Mouse (Mus musculus): Measurements from ENCODE around the gene Snx14.

Gene Snx14

GRCm38 (mm10) chr9:88344424-88344823, 94.3 kb downstream of the Snx14 start:
- DNase-seq (ENCODE audit: low read depth, low spot score): no peak

DNA sequence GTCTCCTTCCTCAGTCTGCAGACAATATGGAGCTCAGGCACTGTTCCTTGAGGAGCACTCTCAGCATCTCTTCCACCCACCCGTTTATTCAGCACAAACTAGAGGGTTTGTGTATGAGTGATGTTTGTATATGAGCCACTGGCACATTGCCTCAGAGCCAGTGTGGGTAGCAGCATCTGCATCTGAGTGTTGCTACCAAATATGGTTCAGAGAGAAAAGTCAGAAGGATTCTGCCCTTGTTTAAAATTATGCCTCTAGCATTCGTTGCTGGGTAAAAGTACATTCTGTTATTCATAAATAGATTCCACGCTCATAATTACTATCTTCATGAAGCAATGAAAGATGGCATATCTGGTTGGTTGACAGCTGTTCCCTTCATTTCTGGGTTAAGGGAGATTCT, 96.1 kb downstream of the Snx14 start:
- DNase-seq (ENCODE audit: low read depth, low spot score): no peak

- no peak for DNase-seq (ENCODE audit: low read depth, low spot score)
Observed at GRCm38 (mm10) chr9:88342241-88342640, 96.5 kb downstream of the Snx14 start.

GRCm38 (mm10) chr9:88340819-88341218, 97.9 kb downstream of the Snx14 start:
- no peak for DNase-seq (ENCODE audit: low read depth, low spot score)

DNA sequence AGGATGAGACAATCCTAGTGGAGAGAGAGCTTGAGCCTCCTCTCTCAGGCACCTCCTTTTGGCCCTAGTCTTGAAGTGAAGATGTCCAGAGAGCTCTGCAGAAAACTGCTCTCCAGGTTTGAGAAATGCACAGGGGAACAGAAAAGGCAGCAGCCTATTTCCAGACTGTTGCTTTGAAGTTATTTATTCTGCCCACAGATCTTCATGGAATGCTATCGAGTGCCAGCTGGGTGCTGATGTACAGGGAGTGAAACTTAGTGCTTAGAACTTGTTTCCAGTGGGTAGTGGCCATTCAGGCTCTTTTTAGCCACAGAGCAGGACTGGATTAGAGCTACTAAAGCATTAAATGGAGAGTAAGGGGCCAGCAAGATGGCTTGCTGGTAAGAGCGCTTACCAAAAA, 102.9 kb downstream of the Snx14 start:
- no peak for DNase-seq (ENCODE audit: low read depth, low spot score)

GRCm38 (mm10) chr9:88332447-88332846, 106.3 kb downstream of the Snx14 start:
- no peak for DNase-seq (ENCODE audit: low read depth, low spot score)

- no peak for DNase-seq (ENCODE audit: low read depth, low spot score)
Observed at GRCm38 (mm10) chr9:88330316-88330715, 108.4 kb downstream of the Snx14 start.

DNA sequence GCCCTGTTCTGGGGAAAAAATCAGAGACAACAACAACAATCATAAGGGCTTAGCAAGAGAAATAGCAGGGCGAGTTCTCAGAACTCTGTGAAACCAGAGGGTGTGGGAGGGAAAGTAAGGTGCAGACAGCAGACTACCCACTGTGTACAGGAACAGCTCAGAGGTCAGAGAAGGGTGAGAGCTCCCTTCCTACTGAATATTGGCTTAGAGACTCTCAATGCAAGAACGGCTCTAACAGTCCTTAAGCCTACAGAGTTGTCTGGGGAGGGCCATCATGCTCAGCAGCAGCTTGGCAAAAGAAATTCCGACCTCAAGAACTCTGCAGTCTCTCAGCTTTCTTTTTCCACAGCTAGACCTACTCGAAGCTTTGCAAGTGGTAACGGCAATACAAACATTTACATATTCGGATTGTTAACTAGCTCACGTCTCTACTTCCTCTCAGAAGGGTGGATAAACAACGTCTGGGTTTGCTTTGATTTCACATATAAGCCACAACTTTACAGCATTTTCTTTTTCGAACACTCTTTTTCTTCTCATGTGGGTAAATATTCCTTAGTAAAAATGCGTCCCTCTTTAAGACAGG, 109.5 kb downstream of the Snx14 start:
- DNase-seq (ENCODE audit: low read depth, low spot score): no peak

GRCm38 (mm10) chr9:88328666-88329065, 110.1 kb downstream of the Snx14 start:
- DNase-seq (ENCODE audit: low read depth, low spot score): no peak

DNA sequence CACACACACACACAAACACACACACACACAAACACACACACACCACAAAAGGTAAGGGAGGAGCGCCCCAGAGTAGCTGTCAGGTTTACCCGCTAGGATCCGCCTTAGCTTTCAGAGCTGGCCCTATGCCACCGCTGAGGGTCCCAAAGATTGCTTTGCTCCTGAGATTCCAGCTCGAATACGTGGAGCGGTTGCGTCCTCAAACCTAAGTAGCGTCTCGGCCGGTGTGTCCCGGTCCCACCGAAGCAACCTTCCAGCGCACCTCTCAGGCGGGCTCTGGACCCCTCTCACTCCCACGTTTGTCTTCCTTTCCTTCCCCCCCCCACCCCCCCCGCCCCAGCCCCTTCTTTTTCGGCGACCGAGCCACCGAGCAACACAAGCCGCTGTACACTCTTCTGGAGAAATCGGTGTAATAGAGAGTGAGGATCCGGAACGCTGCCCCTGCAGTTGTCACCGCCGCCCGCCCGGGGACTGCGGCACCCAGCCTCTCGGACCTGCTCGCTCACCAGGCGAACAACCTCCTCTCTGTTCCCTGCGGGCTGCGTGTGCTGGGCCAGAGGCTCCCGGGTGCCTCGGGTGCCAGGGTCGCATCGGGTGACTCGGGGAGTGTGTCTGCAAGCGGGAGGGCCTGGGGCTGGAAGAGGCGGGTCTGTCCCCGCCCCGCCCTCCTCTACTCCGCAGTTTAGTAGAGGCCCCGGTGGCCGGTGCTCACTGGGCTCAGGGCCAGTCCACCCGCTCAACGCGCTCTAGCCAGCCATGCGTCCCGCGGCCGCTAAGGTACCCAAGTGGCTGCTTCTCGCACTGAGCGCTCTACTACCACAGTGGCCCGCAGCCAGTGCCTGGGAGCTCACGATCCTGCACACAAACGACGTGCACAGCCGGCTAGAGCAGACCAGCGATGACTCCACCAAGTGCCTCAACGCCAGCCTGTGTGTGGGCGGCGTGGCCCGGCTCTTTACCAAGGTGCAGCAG, 111.5 kb downstream of the Snx14 start, which contains the start of gene Nt5e:
Nt5e (plus strand) TSS at position 268 of the 972 bp plus-strand sequence.
- DNase-seq (ENCODE audit: low read depth, low spot score): peak; percentile 64
